Mouse (Mus musculus): Measurements from ENCODE around the gene Abi3.

GRCm38 (mm10) chr11:95890462-95891051, 48.3 kb upstream of the Abi3 start:
- no peak for TF ChIP-seq POLR2A (IDR thresholded peaks at IDR 0.05; ENCODE audit: borderline replicate concordance, extremely low read depth, low read depth, low read length)
- TF ChIP-seq CTCF (IDR thresholded peaks at IDR 0.05; ENCODE audit: insufficient read depth, low read length) = no peak

All from lung, adult 2 months (tissue).